Comparison of ENCODE assay signal across 8 mouse cellular contexts in the genomic region with DNA sequence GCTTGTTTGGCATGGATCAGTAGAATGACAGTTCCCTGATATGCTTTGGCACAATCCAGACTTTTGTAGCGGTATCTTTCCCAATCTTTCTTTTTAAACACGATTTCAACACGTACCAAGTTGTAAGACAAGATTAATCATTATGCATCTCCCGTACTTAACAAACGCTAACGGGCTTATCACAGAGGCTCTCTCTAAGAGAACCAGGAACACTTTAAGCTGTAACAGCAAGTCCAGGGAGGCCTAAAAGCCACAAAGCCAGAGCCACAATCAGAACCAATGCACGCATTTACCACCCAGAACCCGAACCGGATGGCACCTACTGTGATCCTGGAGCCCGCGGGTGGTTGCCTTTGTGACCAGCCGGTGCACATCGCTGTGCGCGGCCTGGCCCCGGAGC. TPM values are rescaled to one million over a fixed set of nuclear protein-coding genes. Genes with fewer than 3 reads are reported as not detected.
DNase-seq lines count a peak whose midpoint lies in the region; ATAC-seq and TF ChIP-seq lines count a peak whose summit lies in the region.
"Had no signal": no experiment of that assay in that cellular context is flagged by ENCODE, and none has a peak within 500 bp of the region (broad histone marks: within the 10 kb centered on the region; RNA-seq: fewer than 3 reads in every experiment).

No protein-coding gene starts in this region.

- no peaks in the 10 kb centered on the region for H3K27me3 ChIP-seq in liver, adult 2 months (ENCODE audit: control insufficient read depth, insufficient read depth, low read length)
- H3K27me3 ChIP-seq in forebrain, embryonic 11.5 days (ENCODE audit: control insufficient read depth, insufficient read depth, low read length), result peaks cover 15% of the 10 kb centered on the region
- H3K27me3 ChIP-seq in intestine, embryonic 15.5 days (replicated peaks), result 0 out of 2 replicates have a peak, but pooled peaks cover 4% of the 10 kb centered on the region
- H3K27me3 ChIP-seq in neural tube, embryonic 14.5 days (ENCODE audit: control insufficient read depth, insufficient read depth, low read length), result peaks cover 7% of the 10 kb centered on the region; the same call in 1 of the 2 replicates

- H3K4me1 ChIP-seq in liver, adult 2 months (ENCODE audit: control insufficient read depth, insufficient read depth, low read length), result peaks cover 9% of the 10 kb centered on the region
- peaks cover 2% of the 10 kb centered on the region; the same call in 1 of the 2 replicates for H3K4me1 ChIP-seq in forebrain, embryonic 11.5 days (replicated peaks; ENCODE audit: control insufficient read depth, insufficient read depth, low read length)
- peaks cover 4% of the 10 kb centered on the region; the same call in 1 of the 2 replicates for H3K4me1 ChIP-seq in intestine, embryonic 15.5 days (replicated peaks)
- no peaks in the 10 kb centered on the region for H3K4me1 ChIP-seq in neural tube, embryonic 14.5 days (ENCODE audit: control insufficient read depth, insufficient read depth, low read length)

- no peak for ATAC-seq in forebrain, embryonic 11.5 days (replicated peaks; ENCODE audit: low FRiP score)
- peak; percentile 63; the same call in 1 of the 2 replicates for ATAC-seq in intestine, embryonic 15.5 days
- no peak for ATAC-seq in neural tube, embryonic 14.5 days (ENCODE audit: low read depth)

- intact Hi-C loops in left cerebral cortex, postnatal 10 days (cut with DNase I), result loop anchor here (10.0 kb wide), 1 partner anchor 338 kb away; no protein-coding TSS in a partner anchor

- H3K4me3 ChIP-seq in liver, adult 2 months (ENCODE audit: insufficient read depth, low read depth, low read length), result peak overlapping the region; percentile 59
- H3K4me3 ChIP-seq in forebrain, embryonic 11.5 days (ENCODE audit: low read depth, low read length), result peak overlapping the region; percentile 34
- peak overlapping the region; percentile 44 for H3K4me3 ChIP-seq in intestine, embryonic 15.5 days (replicated peaks)
- peak overlapping the region; percentile 36 for H3K4me3 ChIP-seq in neural tube, embryonic 14.5 days (ENCODE audit: low read depth, low read length)
- H3K4me3 ChIP-seq: myocyte had no signal

- no peak for TF ChIP-seq POLR2A in liver, adult 2 months (IDR thresholded peaks at IDR 0.05; ENCODE audit: extremely low read depth, insufficient read depth, low read length)

- no peaks in the 10 kb centered on the region; the same call in 1 of the 2 replicates for H3K9me3 ChIP-seq in forebrain, embryonic 11.5 days (ENCODE audit: control insufficient read depth, low read length)
- H3K9me3 ChIP-seq in intestine, embryonic 15.5 days, result no peaks in the 10 kb centered on the region
- no peaks in the 10 kb centered on the region for H3K9me3 ChIP-seq in neural tube, embryonic 14.5 days (ENCODE audit: control insufficient read depth, low read length)

- peak overlapping the region; percentile 60 for H3K4me2 ChIP-seq in forebrain, embryonic 11.5 days (ENCODE audit: low read depth, low read length, severe bottlenecking)
- H3K4me2 ChIP-seq in intestine, embryonic 15.5 days (replicated peaks), result peak overlapping the region; percentile 91
- peak overlapping the region; percentile 56 for H3K4me2 ChIP-seq in neural tube, embryonic 14.5 days (ENCODE audit: low read depth, low read length)

- peak overlapping the region; percentile 81 for H3K27ac ChIP-seq in liver, adult 2 months (replicated peaks; ENCODE audit: insufficient read depth, low read depth, low read length)
- no peak overlapping the region for H3K27ac ChIP-seq in forebrain, embryonic 11.5 days (ENCODE audit: low read depth, low read length)
- H3K27ac ChIP-seq in intestine, embryonic 15.5 days, result no peak overlapping the region
- no peak overlapping the region for H3K27ac ChIP-seq in neural tube, embryonic 14.5 days (ENCODE audit: low read depth, low read length)

- DNase-seq in liver, adult 2 months (ENCODE audit: extremely low read depth, low read depth, low spot score), result peak; percentile 98
- no peak for DNase-seq in liver
- no peak for DNase-seq in forebrain, embryonic 11.5 days (ENCODE audit: low spot score)
- DNase-seq in layer of hippocampus, adult 9-10 months (ENCODE audit: low spot score), result no peak
- no peak for DNase-seq in left cerebral cortex, postnatal 10 days (ENCODE audit: extremely low spot score in 1 of 2, low spot score in 2 of 2)

- TF ChIP-seq CTCF in liver, adult 2 months (IDR thresholded peaks at IDR 0.05; ENCODE audit: low read depth, low read length), result no peak

- peak overlapping the region; percentile 62 for H3K9ac ChIP-seq in liver, adult 2 months (ENCODE audit: low read depth, low read length)
- peak overlapping the region; percentile 35 for H3K9ac ChIP-seq in forebrain, embryonic 11.5 days (ENCODE audit: low read length)
- H3K9ac ChIP-seq in intestine, embryonic 15.5 days, result peak overlapping the region; percentile 55
- H3K9ac ChIP-seq in neural tube, embryonic 14.5 days (replicated peaks; ENCODE audit: low read depth, low read length), result peak overlapping the region; percentile 32; the same call in 1 of the 2 replicates

- WGBS in liver, adult 2 months, result 6% methylated on average over 16 of the region's 16 CpGs
- 12% methylated on average over 16 of the region's 16 CpGs for WGBS in forebrain, embryonic 11.5 days
- WGBS in intestine, embryonic 15.5 days, result 11% methylated on average over 16 of the region's 16 CpGs
- 13% methylated on average over 15 of the region's 16 CpGs for WGBS in neural tube, embryonic 14.5 days

- no peaks in the 10 kb centered on the region for H3K36me3 ChIP-seq in liver, adult 2 months (ENCODE audit: control insufficient read depth, insufficient read depth, low read length)
- H3K36me3 ChIP-seq in forebrain, embryonic 11.5 days (ENCODE audit: control insufficient read depth, insufficient read depth, low read length), result no peaks in the 10 kb centered on the region
- no peaks in the 10 kb centered on the region for H3K36me3 ChIP-seq in intestine, embryonic 15.5 days
- H3K36me3 ChIP-seq in neural tube, embryonic 14.5 days (ENCODE audit: control insufficient read depth, insufficient read depth, low read length), result no peaks in the 10 kb centered on the region

- H3K79me2 ChIP-seq in liver, adult 2 months (ENCODE audit: control insufficient read depth, insufficient read depth, low read length), result no peaks in the 10 kb centered on the region

RNA-seq across cellular contexts. Expression of a gene that starts 1.2 kb away (rescaled TPM):
- 45.4 and 58.2 TPM in 2 replicates for total RNA-seq in liver, adult 2 months (2014; rRNA removed)
- polyA plus RNA-seq in liver, adult 2 months (2012; rRNA removed), result 33.7 and 59.9 TPM in 2 replicates
- 0.23 and 0.25 TPM in 2 replicates for polyA plus RNA-seq in forebrain, embryonic 11.5 days (2014; fragmentation: Nextera tagmentation; extraction: Ambion mirVana)
- polyA plus RNA-seq in intestine, embryonic 15.5 days (2015; fragmentation: Nextera tagmentation; extraction: Ambion mirVana), result 3.2 and 4.8 TPM in 2 replicates
- polyA plus RNA-seq in neural tube, embryonic 14.5 days (2014; fragmentation: Nextera tagmentation; extraction: Ambion mirVana), result 1.8 TPM in 2 replicates
- 1 to 10 TPM; 1.2 to 1.4 TPM for total RNA-seq in left cerebral cortex, postnatal 10 days (2021)
- polyA plus RNA-seq: myocyte had no signal

RNA-seq across cellular contexts. Expression of a gene that starts 14.4 kb away (rescaled TPM):
- not detected in 2 replicates for total RNA-seq in liver, adult 2 months (2014; rRNA removed)
- not detected in 2 replicates for polyA plus RNA-seq in liver, adult 2 months (2012; rRNA removed)
- not detected in 2 replicates for polyA plus RNA-seq in forebrain, embryonic 11.5 days (2014; fragmentation: Nextera tagmentation; extraction: Ambion mirVana)
- polyA plus RNA-seq in intestine, embryonic 15.5 days (2015; fragmentation: Nextera tagmentation; extraction: Ambion mirVana), result not detected in 2 replicates
- polyA plus RNA-seq in neural tube, embryonic 14.5 days (2014; fragmentation: Nextera tagmentation; extraction: Ambion mirVana), result not detected in 2 replicates
- total RNA-seq in left cerebral cortex, postnatal 10 days (2021), result not detected
- polyA plus RNA-seq: myocyte had no signal

RNA-seq across cellular contexts. Expression of a gene that starts 15.0 kb away (rescaled TPM):
- total RNA-seq in liver, adult 2 months (2014; rRNA removed), result 43.4 and 53.4 TPM in 2 replicates
- 44.7 and 71.6 TPM in 2 replicates for polyA plus RNA-seq in liver, adult 2 months (2012; rRNA removed)
- 0.31 TPM in 1 of 2 replicates, not detected in the other for polyA plus RNA-seq in forebrain, embryonic 11.5 days (2014; fragmentation: Nextera tagmentation; extraction: Ambion mirVana)
- polyA plus RNA-seq in intestine, embryonic 15.5 days (2015; fragmentation: Nextera tagmentation; extraction: Ambion mirVana), result 8.2 and 8.9 TPM in 2 replicates
- 0.47 and 0.59 TPM in 2 replicates for polyA plus RNA-seq in neural tube, embryonic 14.5 days (2014; fragmentation: Nextera tagmentation; extraction: Ambion mirVana)
- total RNA-seq in left cerebral cortex, postnatal 10 days (2021), result 1 to 10 TPM; 2.3 to 3.0 TPM
- polyA plus RNA-seq: myocyte had no signal

RNA-seq across cellular contexts. Expression of a gene that starts 16.0 kb away (rescaled TPM):
- total RNA-seq in liver, adult 2 months (2014; rRNA removed), result not detected in 2 replicates
- polyA plus RNA-seq in liver, adult 2 months (2012; rRNA removed), result 0.06 TPM in 1 of 2 replicates, not detected in the other
- polyA plus RNA-seq in forebrain, embryonic 11.5 days (2014; fragmentation: Nextera tagmentation; extraction: Ambion mirVana), result not detected in 2 replicates
- 0.18 TPM in 1 of 2 replicates, not detected in the other for polyA plus RNA-seq in intestine, embryonic 15.5 days (2015; fragmentation: Nextera tagmentation; extraction: Ambion mirVana)
- 0.21 and 0.25 TPM in 2 replicates for polyA plus RNA-seq in neural tube, embryonic 14.5 days (2014; fragmentation: Nextera tagmentation; extraction: Ambion mirVana)
- total RNA-seq in left cerebral cortex, postnatal 10 days (2021), result 1 to 10 TPM; 3.6 to 3.9 TPM
- polyA plus RNA-seq: myocyte had no signal

RNA-seq across cellular contexts. Expression of a gene that starts 43.9 kb away (rescaled TPM):
- total RNA-seq in liver, adult 2 months (2014; rRNA removed), result 26.1 and 30.8 TPM in 2 replicates
- polyA plus RNA-seq in liver, adult 2 months (2012; rRNA removed), result 24.5 and 40.9 TPM in 2 replicates
- 34.1 and 42.7 TPM in 2 replicates for polyA plus RNA-seq in forebrain, embryonic 11.5 days (2014; fragmentation: Nextera tagmentation; extraction: Ambion mirVana)
- 125 and 142 TPM in 2 replicates for polyA plus RNA-seq in intestine, embryonic 15.5 days (2015; fragmentation: Nextera tagmentation; extraction: Ambion mirVana)
- polyA plus RNA-seq in neural tube, embryonic 14.5 days (2014; fragmentation: Nextera tagmentation; extraction: Ambion mirVana), result 93.6 and 93.9 TPM in 2 replicates
- 10 to 100 TPM; 18.6 to 20.2 TPM for total RNA-seq in left cerebral cortex, postnatal 10 days (2021)
